Mouse (Mus musculus) frontal cortex, postnatal 36 days (tissue): ENCODE measurements at regions not wholly inside any gene's neighbourhood (a gene's known extent, or its start where the extent isn't known, plus 50 kb on each side); places are given as distances from the start of the nearest gene placed in this dataset.

Experiments used
- DNase-seq, 2 experiments: peaks; one replicate each; pipeline ENCODE4 v3.0.0; 2022; ENCODE audit warnings: low spot score in 2 of 2

GRCm38 (mm10) chr17:9484098-9484497, 62.2 kb downstream of the Gm17728 start:
- no peak for DNase-seq

GRCm38 (mm10) chr17:9484566-9484965, 62.7 kb downstream of the Gm17728 start:
- no peak for DNase-seq

DNA sequence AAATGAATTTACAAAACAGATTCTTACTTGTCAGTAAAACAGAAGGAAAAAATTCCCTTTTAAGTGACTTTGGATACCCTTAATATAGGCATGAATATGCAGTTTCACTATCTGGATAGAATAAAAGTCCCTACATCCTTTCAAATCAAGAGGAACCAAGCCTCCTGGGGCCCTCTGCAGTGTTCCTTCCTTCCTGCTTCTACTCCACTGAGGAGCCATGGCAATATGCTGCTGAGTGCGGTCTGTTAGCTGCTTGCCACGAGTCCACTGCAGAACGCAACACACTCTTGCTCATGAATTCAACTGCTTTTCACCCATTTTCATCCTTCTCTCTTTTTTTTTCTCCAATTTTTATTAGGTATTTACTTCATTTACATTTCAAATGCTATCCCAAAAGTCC, 107.5 kb downstream of the Gm17728 start:
- no peak for DNase-seq

- DNase-seq, result no peak
Measured at GRCm38 (mm10) chr17:9536090-9536489, 114.2 kb downstream of the Gm17728 start.

GRCm38 (mm10) chr17:9538371-9538770, 116.5 kb downstream of the Gm17728 start:
- no peak for DNase-seq

DNA sequence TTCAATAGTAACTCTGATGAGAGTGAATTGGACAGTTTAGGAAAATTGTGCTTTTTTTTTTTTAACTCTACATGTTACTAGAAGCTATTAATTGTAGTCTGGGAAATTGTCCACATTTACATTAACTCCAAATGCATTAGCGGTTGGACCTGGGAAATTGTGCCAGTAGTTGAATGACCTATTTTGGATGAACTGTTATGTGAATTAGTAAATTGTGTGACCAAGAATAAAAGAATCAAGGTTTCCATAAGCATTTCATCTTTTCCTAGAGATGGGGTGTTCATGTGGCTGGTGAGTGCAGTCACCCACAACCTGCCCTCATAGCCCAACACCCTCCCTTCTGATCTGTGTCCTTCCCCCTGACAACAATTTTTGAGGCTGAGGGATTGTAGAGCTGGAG, 118.3 kb downstream of the Gm17728 start:
- DNase-seq, result no peak

DNA sequence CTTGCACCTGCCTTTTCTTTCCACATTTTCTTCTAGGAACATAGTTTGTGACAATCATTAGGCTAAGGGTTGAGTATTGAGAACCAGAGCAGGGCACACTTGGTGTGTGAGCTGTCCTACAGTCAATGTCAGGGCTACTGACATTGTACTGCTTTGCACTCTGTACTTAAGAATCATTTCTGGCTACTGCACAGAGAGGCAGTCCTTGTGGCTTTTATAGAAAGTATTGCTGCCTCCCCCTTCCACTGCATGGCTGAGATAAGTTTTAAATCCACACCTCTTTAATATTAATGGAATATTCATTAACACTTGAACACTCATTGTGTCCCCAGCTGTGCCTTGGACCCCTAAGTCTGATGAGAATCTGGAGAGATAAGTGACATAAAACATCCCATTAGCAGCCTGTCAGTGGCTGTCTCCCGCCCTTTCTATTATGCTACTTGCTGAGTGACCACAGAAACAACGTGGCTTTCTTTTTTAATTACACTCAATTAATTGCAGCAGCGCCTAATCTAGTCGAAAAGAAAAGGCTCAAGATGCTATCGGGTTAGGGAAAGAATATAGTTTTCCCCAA, 121.5 kb downstream of the Gm17728 start:
- DNase-seq, result no peak

- no peak for DNase-seq
Measured at GRCm38 (mm10) chr17:9557544-9557943, 112.0 kb downstream of the Pabpc6 start.

DNA sequence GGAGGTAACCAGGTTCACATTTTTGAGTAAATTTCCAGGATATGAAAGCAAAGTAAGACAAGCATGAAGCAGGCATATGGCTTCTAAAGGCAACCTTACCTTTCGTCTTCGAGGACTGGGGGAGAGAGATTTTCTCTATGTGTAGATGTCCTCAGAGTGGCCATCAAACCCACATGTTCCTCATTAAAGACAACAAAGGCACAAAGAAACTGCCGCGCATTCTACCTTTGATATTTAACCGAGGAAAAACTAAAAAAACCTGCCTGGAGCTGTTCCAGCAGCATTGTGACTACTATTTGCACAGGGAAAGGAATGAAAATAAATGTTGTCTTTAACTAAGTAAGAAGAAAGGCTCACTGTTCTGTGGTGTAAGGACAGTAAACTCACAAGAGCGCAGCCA, 102.7 kb downstream of the Pabpc6 start:
- no peak for DNase-seq

- peak; percentile 17 to 54 for DNase-seq
Measured at GRCm38 (mm10) chr17:9579401-9580371, 89.8 kb downstream of the Pabpc6 start.

- no peak for DNase-seq
Measured at GRCm38 (mm10) chr17:9598131-9598530, 71.4 kb downstream of the Pabpc6 start.

- DNase-seq, result no peak
Measured at GRCm38 (mm10) chr17:9600459-9600858, 69.1 kb downstream of the Pabpc6 start.
